Mouse (Mus musculus) Patski (cell line): ENCODE results near the gene Atxn1l. TPM values are rescaled to one million over a fixed set of nuclear protein-coding genes. Genes with fewer than 3 reads are reported as not detected.

ENCODE experiments used
- ATAC-seq: fragments of 100-300 bp; one replicate; pipeline ENCODE4 v1.8.0; 2021
- CTCF ChIA-PET: fragments of 350-600 bp; sonication (Branson Sonifier 250); formaldehyde crosslinking; loops from one replicate; lab custom pipeline; 2022; ENCODE audit warnings: inconsistent platforms; lab: Charles Lee
- POLR2A ChIA-PET: fragments of 350-600 bp; sonication (Branson Sonifier 250); formaldehyde crosslinking; loops from one replicate; lab custom pipeline; 2022; ENCODE audit warnings: antibody characterized with exemption, inconsistent platforms; lab: Charles Lee
- DNase-seq: peaks from one replicate; pipeline ENCODE4 v3.0.0-alpha.2; 2011; ENCODE audit warnings: low read depth, low spot score
- H3K27me3 ChIP-seq: fragments of 371-371 bp; one replicate; pipeline ENCODE4 v1.5.1; 2021
- CTCF ChIP-seq: fragments of 100-300 bp; IDR thresholded peaks from one replicate; pipeline ENCODE4 v1.5.1; 2021
- in situ Hi-C: fragments of 300-500 bp; cut with MboI; formaldehyde crosslinking; loops from 3 replicates; pipeline ENCODE4 v1.11.1; 2018; ENCODE audit warnings: low pct_unique_long_range_greater_than_20kb, mixed read lengths
- polyA plus RNA-seq: library from polyadenylated mRNA; unstranded; gene quantifications from one replicate; pipeline ENCODE4 v1.2.3, GENCODE M21; 2021

Atxn1l gene
- polyA plus RNA-seq, 1 experiment from 2014 or later, result 40.5 TPM

DNA sequence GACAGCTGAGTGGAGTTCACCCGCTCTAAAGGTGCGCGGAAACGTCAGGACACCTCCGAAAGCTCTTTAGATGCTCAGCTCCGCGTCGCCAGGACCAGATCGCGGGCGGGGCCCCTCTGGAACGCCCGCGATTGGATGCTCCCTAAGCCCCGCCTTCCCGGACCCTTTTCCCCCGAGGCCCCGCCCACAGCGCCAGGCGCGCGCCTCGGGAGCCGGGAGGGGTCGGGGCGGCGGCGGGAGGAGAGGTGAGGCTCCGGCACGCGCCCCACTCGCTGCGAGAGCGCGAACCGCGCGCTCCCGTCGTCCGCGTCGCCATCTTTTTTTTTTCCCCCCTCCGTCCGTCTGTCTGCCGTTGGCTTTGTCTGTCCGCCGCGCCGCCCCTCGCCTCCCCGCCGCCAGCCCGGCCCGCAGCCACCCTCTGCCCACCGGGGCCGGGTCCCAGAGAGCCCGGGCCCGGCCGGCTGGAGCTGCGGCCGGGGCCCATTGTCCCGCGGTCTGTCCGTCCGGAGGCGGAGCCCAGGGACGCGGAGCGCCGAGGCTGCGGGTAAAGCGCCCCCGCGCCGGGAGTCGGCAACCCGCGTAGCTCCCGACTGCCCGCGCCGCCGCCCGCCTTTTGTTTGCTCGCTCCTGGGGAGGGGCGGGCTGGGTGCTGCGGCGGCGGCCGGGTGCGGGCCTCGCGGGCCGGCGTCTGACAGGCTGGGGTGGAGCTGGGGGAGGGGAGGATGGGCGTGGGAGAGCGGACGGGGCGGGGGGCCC, 32.0 kb downstream of the Atxn1l start, which contains the start of gene Zfp821:
TSS of gene Zfp821 (plus strand) at position 227 of the 756 bp plus-strand sequence.
- ChIA-PET CTCF (interaction anchor here (0.8 to 3.2 kb wide), 10 partner anchors 11 to 118 kb away, joined by 3 to 23 read pairs (median 6); partner anchors contain the start of gene Atxn1l), POLR2A (interaction anchor here (0.6 to 1.4 kb wide), 10 partner anchors 9 to 242 kb away, joined by 3 to 7 read pairs (median 3); partner anchors contain the start of gene Ap1g1)
- in situ Hi-C loops, result loop anchor here (5.0 kb wide), 1 partner anchor 72 kb away; the partner anchor contains the start of gene Ap1g1
- ATAC-seq (peak; percentile 83), DNase-seq (no peak)
- no peaks in the 10 kb centered on the region for H3K27me3 ChIP-seq
- no peak for TF ChIP-seq CTCF

DNA sequence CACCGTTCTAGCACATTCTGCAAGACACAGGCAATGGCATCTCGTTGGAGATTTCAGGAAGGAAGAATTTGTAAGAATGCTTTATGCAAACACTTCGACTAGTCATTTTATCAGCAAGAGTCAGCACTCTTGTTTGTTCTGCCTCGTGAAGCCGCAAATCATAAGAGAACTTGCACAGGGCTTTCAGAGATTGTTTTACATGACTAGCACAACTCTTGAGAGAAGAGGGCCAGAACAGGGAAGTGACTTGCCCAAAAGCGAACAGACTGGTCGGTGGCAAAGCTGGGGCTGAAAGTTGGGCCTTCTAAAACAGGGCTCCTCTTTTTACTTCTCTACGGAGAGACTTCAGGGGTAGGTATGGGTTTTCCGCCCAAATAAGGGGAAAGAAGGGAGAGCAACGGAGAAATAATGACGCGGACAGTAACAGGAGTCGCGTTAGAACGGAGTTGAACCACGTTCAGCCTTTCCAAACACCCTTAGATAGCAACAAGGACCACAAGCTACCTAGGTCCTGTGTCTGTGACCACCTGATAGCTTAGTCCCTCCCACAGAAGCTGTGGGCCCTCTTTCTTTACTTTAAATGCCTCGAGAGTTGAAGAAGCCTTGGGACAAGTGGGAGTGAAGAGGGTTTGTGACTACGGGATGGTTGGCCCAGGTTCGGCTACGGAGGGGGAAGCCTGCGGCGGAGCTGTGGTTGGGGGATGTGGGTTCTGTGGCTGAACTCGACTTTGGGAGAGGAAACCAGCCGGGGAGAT, 32.8 kb downstream of the Atxn1l start:
- ChIA-PET POLR2A (interaction anchor here (0.6 to 1.1 kb wide), 3 partner anchors 11 to 243 kb away, joined by 3 to 4 read pairs (median 3); no protein-coding TSS in a partner anchor), CTCF (interaction anchor here (0.9 kb wide), 1 partner anchor 11 kb away, joined by 3 read pairs; no protein-coding TSS in a partner anchor)
- in situ Hi-C loops, result loop anchor here (5.0 kb wide), 1 partner anchor 73 kb away; the partner anchor contains the start of gene Ap1g1
- H3K27me3 ChIP-seq, result peaks cover 2% of the 10 kb centered on the region
- TF ChIP-seq CTCF, result no peak
- ATAC-seq (no peak), DNase-seq (no peak)

DNA sequence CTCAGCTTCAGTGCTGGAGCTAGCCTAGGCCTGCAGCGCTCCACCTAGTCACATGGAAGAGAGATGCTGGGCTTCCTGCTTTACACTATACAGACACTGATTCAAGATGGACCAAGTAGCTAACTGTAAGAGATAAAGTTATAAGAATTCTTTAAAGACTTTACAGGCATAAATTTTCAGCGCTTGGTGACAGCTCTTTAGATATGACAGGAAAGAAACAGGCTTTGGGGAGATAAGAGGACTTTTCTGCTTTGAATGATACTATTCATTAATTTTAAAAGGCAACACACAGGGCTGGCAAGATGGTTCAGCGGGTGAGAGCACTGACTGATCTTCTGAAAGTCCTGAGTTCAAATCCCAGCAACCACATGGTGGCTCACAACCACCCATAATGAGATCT, 39.1 kb downstream of the Atxn1l start:
- POLR2A ChIA-PET, result no interaction called here
- in situ Hi-C loops, result no loop called here
- ATAC-seq, result no peak
- peaks cover 2% of the 10 kb centered on the region for H3K27me3 ChIP-seq
- TF ChIP-seq CTCF, result no peak
- no peak for DNase-seq
- CTCF ChIA-PET, result no interaction called here

DNA sequence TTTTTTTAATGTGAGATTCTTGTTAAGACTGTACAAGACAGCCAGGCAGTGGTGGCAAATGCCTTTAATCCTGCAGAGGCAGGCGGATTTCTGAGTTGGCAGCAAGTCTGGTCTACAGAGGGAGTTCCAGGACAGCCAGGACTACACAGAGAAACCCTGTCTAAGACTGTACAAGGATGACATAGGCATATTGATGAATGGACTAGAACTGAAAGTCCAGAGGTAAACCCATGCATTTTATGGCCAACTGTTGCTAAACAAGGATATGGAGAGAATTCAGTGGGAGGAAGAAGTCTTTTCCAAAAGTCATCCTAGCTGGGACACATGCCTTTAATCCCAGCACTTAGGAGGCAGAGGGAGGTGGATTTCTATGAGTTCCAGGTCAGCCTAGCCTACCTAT, 39.8 kb downstream of the Atxn1l start:
- no peak for TF ChIP-seq CTCF
- POLR2A ChIA-PET, result no interaction called here
- ATAC-seq, result no peak
- in situ Hi-C loops, result no loop called here
- no peak for DNase-seq
- CTCF ChIA-PET, result no interaction called here
- H3K27me3 ChIP-seq, result peaks cover 2% of the 10 kb centered on the region

DNA sequence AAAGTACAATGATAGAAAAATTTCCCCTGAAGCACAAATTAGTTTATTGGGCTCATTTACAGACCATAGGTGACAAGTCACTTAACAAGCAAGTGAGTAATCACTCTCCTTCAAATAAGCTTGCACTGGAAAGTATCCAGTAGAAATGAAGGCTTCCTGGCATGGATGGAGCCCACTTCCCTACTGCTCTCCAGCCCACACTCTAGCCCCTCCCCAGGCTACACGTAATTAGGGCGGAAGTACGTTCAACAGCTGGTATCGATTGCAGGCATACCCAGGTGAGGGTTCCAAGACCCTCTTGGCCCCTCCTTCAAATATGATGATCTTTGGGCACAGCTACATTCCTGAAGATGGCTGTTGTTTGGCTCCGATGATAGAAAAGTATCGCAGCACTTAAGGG, 43.4 kb downstream of the Atxn1l start:
- in situ Hi-C loops, result no loop called here
- no peak for TF ChIP-seq CTCF
- ChIA-PET POLR2A (interaction anchor here (0.7 to 1.6 kb wide), 4 partner anchors 11 to 28 kb away, joined by 3 to 4 read pairs (median 3); no protein-coding TSS in a partner anchor), CTCF (interaction anchor here (0.9 to 2.0 kb wide), 2 partner anchors 11 to 12 kb away, joined by 3 to 6 read pairs; partner anchors contain the start of gene Zfp821)
- no peaks in the 10 kb centered on the region for H3K27me3 ChIP-seq
- DNase-seq (no peak), ATAC-seq (no peak)

DNA sequence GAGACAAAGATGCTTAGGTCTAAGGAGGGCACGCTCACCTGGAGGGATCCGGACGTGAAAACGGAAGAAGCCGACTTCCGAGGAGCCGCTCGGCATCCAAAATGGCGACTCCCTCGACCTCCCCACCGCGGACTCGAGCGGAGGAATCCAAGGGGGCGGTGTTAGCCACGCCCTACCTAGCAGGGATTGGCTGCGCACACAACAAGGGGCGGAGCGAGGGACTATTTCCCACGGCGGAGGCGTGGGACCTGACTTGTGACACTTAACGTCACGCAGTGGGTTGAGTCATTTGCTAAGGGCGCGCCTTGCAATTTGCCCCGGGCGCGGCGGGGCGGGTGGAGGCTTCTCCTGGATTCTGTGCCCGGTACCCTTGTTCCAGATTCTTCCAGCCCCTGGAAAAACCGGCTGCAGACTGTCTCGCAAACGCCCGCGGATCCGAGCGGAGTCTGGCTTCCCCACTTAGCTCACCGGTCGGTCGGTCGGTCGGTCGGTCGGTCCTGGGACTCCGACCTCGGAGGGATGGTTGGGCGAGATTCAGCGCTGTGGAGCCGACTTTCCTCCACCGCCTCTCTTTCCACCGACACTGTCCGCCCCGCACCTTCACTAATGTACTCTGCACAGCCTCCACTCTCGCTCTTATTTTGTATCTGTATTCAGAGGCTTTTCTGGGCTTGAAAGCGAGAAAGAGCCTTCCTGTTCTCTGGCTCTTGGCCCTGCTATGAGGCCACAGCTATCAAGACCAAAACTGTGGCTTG, 44.2 kb downstream of the Atxn1l start, which contains the start of gene Ist1:
TSS of gene Ist1 (minus strand) at position 115 of the 755 bp plus-strand sequence.
- no peaks in the 10 kb centered on the region for H3K27me3 ChIP-seq
- DNase-seq, result peak; percentile 92
- no peak for TF ChIP-seq CTCF
- ATAC-seq, result peak; percentile 93
- ChIA-PET POLR2A (interaction anchor here (1.0 to 1.6 kb wide), 3 partner anchors 12 to 13 kb away, joined by 3 to 4 read pairs (median 3); no protein-coding TSS in a partner anchor), CTCF (interaction anchor here (0.9 to 2.0 kb wide), 2 partner anchors 12 to 13 kb away, joined by 3 to 6 read pairs; partner anchors contain the start of gene Zfp821)
- in situ Hi-C loops, result no loop called here

DNA sequence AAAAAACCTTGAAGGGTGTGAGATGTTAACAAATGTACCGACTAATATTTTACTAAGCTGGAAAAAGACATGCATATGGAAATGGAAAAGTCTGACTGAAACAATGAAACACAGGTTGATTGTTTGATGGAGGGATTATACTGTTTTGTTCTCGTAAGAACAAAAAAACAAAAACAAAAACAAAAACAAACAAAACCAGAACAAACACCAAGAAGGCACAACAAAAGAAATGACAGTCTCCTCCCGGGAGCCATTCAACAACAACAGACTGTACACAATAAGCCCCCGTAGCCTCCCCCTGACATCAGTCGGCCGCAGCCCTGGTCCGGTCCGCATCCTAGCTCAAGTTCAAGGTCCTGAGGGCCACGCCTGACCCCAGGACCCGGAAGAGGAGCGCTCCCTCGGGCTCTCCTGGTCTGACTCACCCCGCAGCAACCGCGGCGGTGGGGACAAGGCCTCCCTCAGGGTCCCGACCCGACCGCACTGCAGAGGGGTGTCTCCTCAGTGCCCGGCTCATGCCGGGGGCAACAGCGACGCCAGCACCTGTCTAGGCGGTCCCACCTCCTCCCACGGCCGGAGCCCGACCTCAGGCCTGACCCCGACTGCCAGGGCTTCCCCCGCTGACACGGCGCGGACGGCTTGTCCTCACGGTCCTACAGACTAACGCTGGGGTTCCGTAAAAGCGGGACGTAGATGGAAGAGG, 44.9 kb downstream of the Atxn1l start:
- ATAC-seq, result peak; percentile 68
- ChIA-PET POLR2A (interaction anchor here (0.6 to 1.0 kb wide), 2 partner anchors 13 to 85 kb away, joined by 3 read pairs; partner anchors contain the start of gene Dhodh), CTCF (no interaction called here)
- H3K27me3 ChIP-seq, result no peaks in the 10 kb centered on the region
- in situ Hi-C loops, result no loop called here
- DNase-seq, result no peak
- no peak for TF ChIP-seq CTCF

DNA sequence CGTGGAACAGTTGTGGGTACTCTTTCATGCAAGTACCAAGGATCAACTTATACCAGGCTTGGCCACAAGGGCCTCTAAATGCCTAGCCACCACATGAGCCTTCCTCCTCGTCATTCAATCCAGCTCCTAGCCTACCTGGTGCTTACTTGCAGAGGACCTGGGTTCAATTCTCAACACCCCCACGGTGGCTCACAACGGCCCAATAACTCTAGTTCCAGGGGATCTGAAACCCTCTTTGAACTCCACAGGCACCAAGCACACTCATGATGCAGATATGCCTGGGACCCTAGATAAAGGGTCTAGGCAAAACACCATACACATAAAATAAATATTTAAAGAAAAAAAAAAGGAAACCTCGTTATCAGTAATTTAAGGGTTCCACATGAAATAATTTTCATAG, 45.8 kb downstream of the Atxn1l start:
- no peak for DNase-seq
- ChIA-PET POLR2A (interaction anchor here (0.6 to 1.0 kb wide), 2 partner anchors 14 to 84 kb away, joined by 3 read pairs; partner anchors contain the start of gene Dhodh), CTCF (no interaction called here)
- in situ Hi-C loops, result no loop called here
- TF ChIP-seq CTCF, result no peak
- H3K27me3 ChIP-seq, result no peaks in the 10 kb centered on the region
- ATAC-seq, result no peak

DNA sequence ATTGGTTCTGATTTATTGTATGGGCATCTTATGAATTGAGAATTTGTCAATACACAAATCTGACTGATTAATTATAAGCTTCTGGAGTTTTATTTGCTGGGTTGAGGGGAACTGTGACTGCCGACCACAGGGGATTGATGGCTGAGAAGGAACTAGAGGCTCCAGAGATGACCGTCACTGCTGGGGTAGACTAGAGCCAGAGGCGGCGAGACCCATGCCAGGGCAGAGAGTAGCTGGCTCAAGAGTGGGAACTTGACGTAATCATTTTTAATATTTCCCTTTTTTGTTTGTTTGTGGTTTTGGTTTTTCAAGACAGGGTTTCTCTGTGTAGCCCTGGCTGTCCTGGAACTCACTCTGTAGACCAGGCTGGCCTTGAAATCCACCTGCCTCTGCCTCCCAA, 50.3 kb downstream of the Atxn1l start:
- CTCF ChIA-PET, result no interaction called here
- POLR2A ChIA-PET, result no interaction called here
- no peak for TF ChIP-seq CTCF
- H3K27me3 ChIP-seq, result no peaks in the 10 kb centered on the region
- in situ Hi-C loops, result no loop called here
- ATAC-seq, result no peak
- no peak for DNase-seq
